Mouse (Mus musculus): ENCODE data around the gene Alox12b. TPM values are rescaled to one million over a fixed set of nuclear protein-coding genes. Genes with fewer than 3 reads are reported as not detected.

The Alox12b gene
- polyA plus RNA-seq, 1 experiment from 2014 or later: 0.13 TPM

DNA sequence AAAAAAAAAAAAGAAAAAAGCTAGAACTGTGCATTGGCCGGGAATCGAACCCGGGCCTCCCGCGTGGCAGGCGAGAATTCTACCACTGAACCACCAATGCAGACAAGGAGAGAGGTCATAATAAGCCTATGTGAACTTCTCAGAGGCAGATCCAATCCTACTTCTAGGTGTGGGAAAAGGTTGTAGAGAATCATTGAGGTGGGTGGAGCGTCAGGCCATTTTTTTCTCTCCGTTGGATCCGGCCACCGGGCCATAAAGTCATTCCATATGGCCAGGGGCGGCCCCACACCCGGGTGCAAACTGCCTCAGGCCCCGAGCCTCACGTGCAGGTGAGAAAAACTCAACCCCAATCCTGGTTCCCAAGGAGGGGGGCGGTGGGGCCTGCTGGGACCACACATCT lies 38.0 kb upstream of the Alox12b start:
- Histone ChIP-seq H3K4me3 (ENCODE audit: low read depth, low read length) (peak overlapping the region; percentile 76), H3K27me3 (replicated peaks; ENCODE audit: control insufficient read depth, insufficient read depth, low read length) (no peaks in the 10 kb centered on the region), H3K9me3 (ENCODE audit: control insufficient read depth) (no peaks in the 10 kb centered on the region), H3K9ac (ENCODE audit: low read depth, low read length) (no peak overlapping the region), H3K4me1 (replicated peaks; ENCODE audit: control insufficient read depth, insufficient read depth, low read length) (0 out of 2 replicates have a peak, but pooled peaks cover 12% of the 10 kb centered on the region), H3K36me3 (ENCODE audit: control insufficient read depth, insufficient read depth) (no peaks in the 10 kb centered on the region), H3K27ac (ENCODE audit: low read depth, low read length) (no peak overlapping the region), H3K4me2 (replicated peaks; ENCODE audit: low read depth) (peak overlapping the region; percentile 95)
- no peak for TF ChIP-seq CTCF (IDR thresholded peaks at IDR 0.05; ENCODE audit: low read depth)
- peak; percentile 14 for ATAC-seq
- 2% methylated on average over 15 of the region's 15 CpGs for WGBS

DNA sequence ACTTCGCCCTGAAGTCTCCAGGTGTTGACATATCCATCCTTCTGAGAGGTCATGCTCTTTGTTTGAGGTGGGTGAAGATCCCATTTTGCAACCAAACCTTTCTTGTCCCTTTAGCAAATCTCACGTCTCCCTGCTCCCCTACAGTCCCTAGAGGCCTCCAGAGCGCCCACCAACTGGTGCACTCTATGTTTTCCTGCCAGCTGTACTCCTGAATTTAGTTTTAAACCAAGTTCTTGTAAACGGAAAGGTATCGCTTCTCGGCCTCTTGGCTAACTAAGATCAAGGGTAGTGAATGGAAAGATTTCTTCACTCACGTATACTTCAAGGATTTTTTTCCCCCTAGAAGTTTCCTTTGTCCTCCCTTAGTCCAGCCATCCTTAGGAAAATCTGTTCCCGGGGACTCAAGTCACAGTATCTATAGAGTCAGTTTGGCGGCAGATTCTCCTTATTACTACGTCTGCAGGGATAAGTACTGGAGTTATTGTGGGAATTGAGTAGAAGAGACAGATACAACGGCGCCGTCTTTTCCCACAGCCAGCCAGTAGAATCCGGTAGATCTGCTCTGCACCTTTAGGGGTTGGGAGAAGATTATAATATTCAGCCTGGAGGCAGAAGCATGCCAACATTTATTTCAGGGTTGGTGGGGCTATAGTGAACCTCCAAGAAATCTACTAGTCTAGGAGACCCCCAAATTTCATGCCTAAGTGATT lies 37.2 kb upstream of the Alox12b start:
- H3K4me1 ChIP-seq (replicated peaks; ENCODE audit: control insufficient read depth, insufficient read depth, low read length): 0 out of 2 replicates have a peak, but pooled peaks cover 12% of the 10 kb centered on the region
- no peak for TF ChIP-seq CTCF (IDR thresholded peaks at IDR 0.05; ENCODE audit: low read depth)
- H3K36me3 ChIP-seq (ENCODE audit: control insufficient read depth, insufficient read depth): no peaks in the 10 kb centered on the region
- no peaks in the 10 kb centered on the region for H3K27me3 ChIP-seq (replicated peaks; ENCODE audit: control insufficient read depth, insufficient read depth, low read length)
- H3K9me3 ChIP-seq (ENCODE audit: control insufficient read depth): no peaks in the 10 kb centered on the region
- no peak overlapping the region for H3K27ac ChIP-seq (ENCODE audit: low read depth, low read length)
- peak overlapping the region; percentile 95; the same call in 1 of the 2 replicates for H3K4me2 ChIP-seq (replicated peaks; ENCODE audit: low read depth)
- ATAC-seq: no peak
- H3K9ac ChIP-seq (ENCODE audit: low read depth, low read length): no peak overlapping the region
- WGBS: 69% methylated on average over 14 of the region's 14 CpGs
- H3K4me3 ChIP-seq (ENCODE audit: low read depth, low read length): no peak overlapping the region; the same call in 1 of the 2 replicates

GRCm38 (mm10) chr11:69120221-69121000 lies 36.4 kb upstream of the Alox12b start, which contains the start of gene Hes7:
Gene Hes7 (plus strand): TSS chr11:69120404.
- H3K4me1 ChIP-seq (replicated peaks; ENCODE audit: control insufficient read depth, insufficient read depth, low read length): 0 out of 2 replicates have a peak, but pooled peaks cover 12% of the 10 kb centered on the region
- peak within 1 kb of the TSS; percentile 95 for H3K4me2 ChIP-seq (replicated peaks; ENCODE audit: low read depth)
- peak within 1 kb of the TSS; percentile 53 for H3K4me3 ChIP-seq (ENCODE audit: low read depth, low read length)
- no peak within 1 kb of the TSS for H3K27ac ChIP-seq (ENCODE audit: low read depth, low read length)
- ATAC-seq: no peak
- H3K36me3 ChIP-seq (ENCODE audit: control insufficient read depth, insufficient read depth): no peaks in the 10 kb centered on the region
- no peaks in the 10 kb centered on the region for H3K27me3 ChIP-seq (replicated peaks; ENCODE audit: control insufficient read depth, insufficient read depth, low read length)
- 10% methylated on average over 27 of the region's 27 CpGs for WGBS
- H3K9ac ChIP-seq (ENCODE audit: low read depth, low read length): peak within 1 kb of the TSS; percentile 37; the same call in 1 of the 2 replicates
- no peak for TF ChIP-seq CTCF (IDR thresholded peaks at IDR 0.05; ENCODE audit: low read depth)
- no peaks in the 10 kb centered on the region for H3K9me3 ChIP-seq (ENCODE audit: control insufficient read depth)

DNA sequence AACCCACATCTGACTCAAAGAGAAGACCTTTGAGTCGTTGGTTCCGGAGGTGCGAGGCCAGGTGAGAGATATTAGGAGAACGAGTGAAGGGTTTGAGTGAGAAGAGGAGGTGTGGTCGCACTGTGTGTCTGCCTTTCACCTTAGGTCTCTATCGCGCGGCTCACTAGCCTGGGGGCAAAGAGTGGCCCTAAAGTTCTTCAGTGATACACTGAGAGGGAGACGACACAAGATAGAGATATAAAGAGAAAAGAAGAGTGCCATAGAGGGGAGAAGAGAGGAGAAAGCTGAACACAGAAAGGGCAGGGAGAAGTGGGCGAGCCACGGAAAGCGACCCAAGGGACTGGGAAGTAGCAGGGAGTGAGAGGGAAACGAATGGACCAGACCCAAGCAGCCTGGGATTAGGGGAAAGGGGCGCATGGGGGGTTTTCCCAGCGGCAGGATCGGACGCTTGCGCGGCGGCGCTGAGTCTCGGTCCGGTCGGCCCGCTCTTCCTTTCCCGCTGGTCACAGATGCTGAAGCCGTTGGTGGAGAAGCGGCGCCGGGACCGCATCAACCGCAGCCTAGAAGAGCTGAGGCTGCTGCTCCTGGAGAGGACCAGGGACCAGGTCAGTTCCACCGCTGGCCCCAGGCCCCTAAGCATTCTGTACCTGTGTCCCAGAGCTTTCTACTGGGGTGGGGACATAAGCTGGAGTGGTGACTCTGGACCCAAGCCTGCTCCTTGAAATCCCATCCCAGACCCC lies 35.6 kb upstream of the Alox12b start:
- TF ChIP-seq CTCF (IDR thresholded peaks at IDR 0.05; ENCODE audit: low read depth): no peak
- peak overlapping the region; percentile 53; the same call in 1 of the 2 replicates for H3K9ac ChIP-seq (ENCODE audit: low read depth, low read length)
- H3K4me3 ChIP-seq (ENCODE audit: low read depth, low read length): peak overlapping the region; percentile 53
- H3K36me3 ChIP-seq (ENCODE audit: control insufficient read depth, insufficient read depth): no peaks in the 10 kb centered on the region
- H3K4me1 ChIP-seq (replicated peaks; ENCODE audit: control insufficient read depth, insufficient read depth, low read length): 0 out of 2 replicates have a peak, but pooled peaks cover 12% of the 10 kb centered on the region
- ATAC-seq: no peak
- peak overlapping the region; percentile 93 for H3K4me2 ChIP-seq (replicated peaks; ENCODE audit: low read depth)
- H3K9me3 ChIP-seq (ENCODE audit: control insufficient read depth): no peaks in the 10 kb centered on the region
- H3K27me3 ChIP-seq (replicated peaks; ENCODE audit: control insufficient read depth, insufficient read depth, low read length): no peaks in the 10 kb centered on the region
- 0 out of 2 replicates have a peak overlapping the region, but pooled peaks have one; percentile 78 for H3K27ac ChIP-seq (ENCODE audit: low read depth, low read length)
- 3% methylated on average over 32 of the region's 33 CpGs for WGBS

GRCm38 (mm10) chr11:69121741-69122335 lies 35.0 kb upstream of the Alox12b start:
- H3K9me3 ChIP-seq (ENCODE audit: control insufficient read depth): no peaks in the 10 kb centered on the region
- ATAC-seq: no peak
- H3K27ac ChIP-seq (ENCODE audit: low read depth, low read length): peak overlapping the region; percentile 78

More at GRCm38 (mm10) chr11:69121741-69122335, 35.0 kb upstream of the Alox12b start:
- Histone ChIP-seq H3K36me3 (ENCODE audit: control insufficient read depth, insufficient read depth) (no peaks in the 10 kb centered on the region), H3K4me1 (replicated peaks; ENCODE audit: control insufficient read depth, insufficient read depth, low read length) (0 out of 2 replicates have a peak, but pooled peaks cover 12% of the 10 kb centered on the region), H3K9ac (ENCODE audit: low read depth, low read length) (peak overlapping the region; percentile 53), H3K27me3 (replicated peaks; ENCODE audit: control insufficient read depth, insufficient read depth, low read length) (0 out of 2 replicates have a peak, but pooled peaks cover 2% of the 10 kb centered on the region), H3K4me2 (replicated peaks; ENCODE audit: low read depth) (peak overlapping the region; percentile 93), H3K4me3 (ENCODE audit: low read depth, low read length) (peak overlapping the region; percentile 53)
- TF ChIP-seq CTCF (IDR thresholded peaks at IDR 0.05; ENCODE audit: low read depth): no peak
- under 1% methylated on average over 27 of the region's 32 CpGs for WGBS
